Mouse (Mus musculus) hindbrain, postnatal 0 days (tissue): ENCODE data around the gene Pmpca. TPM values are rescaled to one million over a fixed set of nuclear protein-coding genes. Genes with fewer than 3 reads are reported as not detected.

Experiments
- ATAC-seq: fragments of 200-750 bp; cut with Nextera tagmentation; 2 replicates; pipeline ENCODE4 v1.8.0; 2017; ENCODE audit warnings: mild to moderate bottlenecking, moderate TSS enrichment, moderate library complexity
- DNase-seq: peaks from one replicate; pipeline ENCODE4 v3.0.0-alpha.2; 2015; ENCODE audit warnings: low spot score
- H3K27ac ChIP-seq: fragments of 300-500 bp; sonication (generic); 2 replicates; pipeline ENCODE4 v1.5.1; 2014; ENCODE audit warnings: mild to moderate bottlenecking
- H3K27me3 ChIP-seq: fragments of 300-500 bp; sonication (generic); 2 replicates; pipeline ENCODE4 v1.6.1; 2014; ENCODE audit warnings: low read length, mixed read lengths; ENCODE audit not compliant: insufficient read depth
- H3K36me3 ChIP-seq: fragments of 300-500 bp; sonication (generic); 2 replicates; pipeline ENCODE4 v1.6.1; 2014; ENCODE audit warnings: low read length, mixed read lengths; ENCODE audit not compliant: insufficient read depth
- H3K4me1 ChIP-seq: fragments of 300-500 bp; sonication (generic); 2 replicates; pipeline ENCODE4 v1.6.1; 2014; ENCODE audit warnings: antibody characterized with exemption, low read length, mixed read lengths; ENCODE audit not compliant: insufficient read depth
- H3K4me2 ChIP-seq: fragments of 300-500 bp; sonication (generic); 2 replicates; pipeline ENCODE4 v1.6.1; 2014; ENCODE audit warnings: low read depth, mild to moderate bottlenecking, low read length, moderate library complexity, mixed read lengths
- H3K4me3 ChIP-seq: fragments of 300-500 bp; sonication (generic); 2 replicates; pipeline ENCODE4 v1.5.1; 2014; ENCODE audit warnings: low read length
- H3K9ac ChIP-seq: fragments of 300-500 bp; sonication (generic); replicated peaks from 2 replicates; pipeline ENCODE4 v1.6.1; 2014; ENCODE audit warnings: mild to moderate bottlenecking, low read length, moderate library complexity, mixed read lengths
- H3K9me3 ChIP-seq: fragments of 300-500 bp; sonication (generic); 2 replicates; pipeline ENCODE4 v1.6.1; 2016; ENCODE audit warnings: low read length, mixed read lengths
- CTCF ChIP-seq: IDR thresholded peaks from 2 replicates; pipeline ENCODE4 v1.5.1; 2016; ENCODE audit warnings: antibody characterized with exemption, control low read depth, low read depth
- WGBS: fragments of 180-500 bp; shearing (Covaris S2); extraction: QIAGEN DNeasy Blood & Tissue Kit; methylation state at CpG from one replicate; pipeline ENCODE4 v1.1.7; 2014; 5-methylcytosine and 5-hydroxymethylcytosine counted together
- polyA plus RNA-seq: library from polyadenylated mRNA; unstranded; fragments of >200 nt; fragmentation: Nextera tagmentation; extraction: Ambion mirVana; gene quantifications from 2 replicates; pipeline ENCODE4 v1.2.1, GENCODE M21; 2015
- total RNA-seq: library from RNA; depleted of rRNA; stranded (reverse); fragments of >200 nt; gene quantifications from 2 replicates; pipeline ENCODE4 v1.2.3, GENCODE M21; 2014

The Pmpca gene
- total and polyA plus RNA-seq, 2 experiments from 2014 or later: 68.5 to 94.9 TPM

DNA sequence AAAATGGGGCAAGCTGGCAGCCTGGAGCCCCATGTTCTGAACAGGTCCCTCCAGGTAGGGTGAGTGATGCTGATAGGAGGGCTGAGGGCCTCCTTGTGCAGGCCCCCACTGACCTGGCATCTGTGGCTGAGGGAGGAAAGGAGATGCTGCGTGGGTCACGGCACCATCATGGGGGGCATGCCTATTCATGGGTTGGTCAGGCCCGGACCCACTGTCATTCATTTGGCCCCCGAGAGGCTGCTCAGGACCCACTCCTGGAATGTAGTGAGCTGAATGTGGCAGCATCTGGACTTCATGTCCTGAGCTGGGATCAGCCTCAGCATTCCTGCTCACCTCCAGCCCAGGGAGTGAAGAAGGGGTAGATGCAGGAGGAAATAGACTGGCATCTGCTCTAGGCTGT lies 52.1 kb downstream of the Pmpca start:
- no peak overlapping the region for H3K4me2 ChIP-seq
- no peak overlapping the region for H3K9ac ChIP-seq
- no peak for DNase-seq
- H3K9me3 ChIP-seq: no peaks in the 10 kb centered on the region
- no peak for ATAC-seq
- TF ChIP-seq CTCF: no peak
- H3K4me1 ChIP-seq: peaks cover 11% of the 10 kb centered on the region
- H3K27ac ChIP-seq: no peak overlapping the region
- no peak overlapping the region for H3K4me3 ChIP-seq
- 94% methylated on average over 4 of the region's 4 CpGs for WGBS
- H3K27me3 ChIP-seq: no peaks in the 10 kb centered on the region
- peaks cover 36% of the 10 kb centered on the region for H3K36me3 ChIP-seq

DNA sequence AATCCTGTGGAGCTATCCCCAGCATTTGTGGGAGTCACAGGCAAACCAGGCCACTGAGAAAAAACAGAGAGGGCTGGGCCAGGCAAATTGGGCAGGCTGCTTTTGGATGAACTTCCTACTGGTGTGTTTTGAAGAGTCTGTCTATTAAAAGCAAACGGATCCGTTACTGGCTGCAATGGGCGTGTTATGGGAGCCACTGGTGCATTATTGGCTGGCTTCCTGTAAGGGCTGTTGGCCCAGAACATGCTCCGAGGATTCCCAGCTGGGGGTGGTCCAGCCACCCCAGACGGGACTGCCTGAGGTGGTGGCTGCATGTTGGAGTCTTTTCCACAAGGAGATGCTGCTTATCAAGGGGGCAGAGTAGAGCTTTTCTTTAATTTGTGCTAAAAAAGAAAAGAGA lies 52.5 kb downstream of the Pmpca start:
- H3K4me2 ChIP-seq: no peak overlapping the region
- no peak for TF ChIP-seq CTCF
- ATAC-seq: no peak
- 60% methylated on average over 5 of the region's 5 CpGs for WGBS
- H3K9ac ChIP-seq: no peak overlapping the region
- no peaks in the 10 kb centered on the region for H3K27me3 ChIP-seq
- peaks cover 36% of the 10 kb centered on the region for H3K36me3 ChIP-seq
- no peak overlapping the region for H3K4me3 ChIP-seq
- DNase-seq: no peak
- H3K9me3 ChIP-seq: no peaks in the 10 kb centered on the region
- peaks cover 16% of the 10 kb centered on the region for H3K4me1 ChIP-seq
- H3K27ac ChIP-seq: no peak overlapping the region

DNA sequence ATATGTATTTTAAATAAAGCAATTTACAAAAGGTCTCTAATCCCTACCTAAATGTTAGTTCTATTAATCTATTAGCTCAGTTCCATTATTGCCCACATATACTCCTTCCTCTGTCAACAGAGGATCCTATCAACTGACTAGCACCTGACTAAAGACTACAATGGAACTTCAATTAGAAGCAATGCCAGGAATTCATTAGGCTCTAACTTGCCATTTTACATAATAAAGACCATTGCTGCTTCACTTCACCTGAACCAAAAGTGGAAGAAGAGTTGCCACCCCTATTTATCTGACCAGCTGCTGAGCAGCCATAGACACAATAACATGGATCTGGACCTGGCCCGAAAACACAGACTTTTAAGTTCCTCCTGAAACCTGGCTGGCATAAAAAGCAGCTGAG lies 53.7 kb downstream of the Pmpca start:
- Histone ChIP-seq H3K27ac (no peak overlapping the region), H3K4me2 (no peak overlapping the region), H3K4me1 (peaks cover 23% of the 10 kb centered on the region), H3K9me3 (no peaks in the 10 kb centered on the region), H3K9ac (no peak overlapping the region), H3K36me3 (peaks cover 36% of the 10 kb centered on the region), H3K27me3 (no peaks in the 10 kb centered on the region), H3K4me3 (no peak overlapping the region)
- ATAC-seq: no peak
- 79% methylated on average over 1 of the region's 1 CpGs for WGBS
- TF ChIP-seq CTCF: no peak
- no peak for DNase-seq

DNA sequence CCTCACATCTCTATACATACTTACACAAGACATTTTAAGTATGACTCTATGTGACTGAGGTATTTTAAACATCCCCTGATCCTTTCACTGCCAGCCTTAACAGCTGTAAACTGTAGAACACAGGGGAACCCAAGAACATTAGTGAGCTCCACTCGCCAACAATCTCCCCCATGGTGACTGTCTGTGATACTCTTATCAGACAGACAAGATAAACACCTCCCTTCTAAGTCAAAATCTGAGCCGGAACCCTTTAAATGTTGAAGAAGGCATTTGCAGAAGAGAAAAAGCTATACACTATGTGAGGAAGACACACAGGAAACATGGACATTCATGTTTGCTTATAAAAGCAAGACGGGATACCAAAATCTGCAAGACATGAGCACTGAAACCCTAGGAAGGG lies 54.7 kb downstream of the Pmpca start:
- H3K9ac ChIP-seq: peak overlapping the region; percentile 90
- H3K36me3 ChIP-seq: peaks cover 28% of the 10 kb centered on the region
- no peaks in the 10 kb centered on the region for H3K27me3 ChIP-seq
- H3K9me3 ChIP-seq: no peaks in the 10 kb centered on the region
- peak overlapping the region; percentile 86 for H3K4me2 ChIP-seq
- 56% methylated on average over 3 of the region's 3 CpGs for WGBS
- no peak for ATAC-seq
- H3K4me3 ChIP-seq: peak overlapping the region; percentile 82
- H3K27ac ChIP-seq: peak overlapping the region; percentile 92; the same call in 1 of the 2 replicates
- H3K4me1 ChIP-seq: peaks cover 23% of the 10 kb centered on the region
- no peak for TF ChIP-seq CTCF
- no peak for DNase-seq

DNA sequence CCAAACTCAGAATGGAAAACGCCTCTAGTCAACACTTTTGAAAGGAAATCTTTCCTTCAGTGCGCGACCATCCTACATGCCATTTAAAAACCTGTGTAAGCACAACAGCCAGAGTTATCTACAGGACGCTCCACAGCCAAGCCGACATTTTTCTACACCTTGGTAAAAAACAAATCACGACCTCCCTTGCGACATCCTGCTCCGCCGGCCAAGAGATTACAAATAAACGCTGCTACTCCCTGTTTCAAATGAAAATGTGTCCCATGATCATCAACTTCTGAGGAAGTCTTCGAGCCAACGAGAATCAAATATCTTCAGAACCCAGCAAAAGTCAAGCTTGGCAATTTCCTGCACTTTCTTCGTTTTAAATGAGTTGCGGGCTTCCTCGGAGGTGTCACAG lies 55.2 kb downstream of the Pmpca start:
- peak overlapping the region; percentile 90 for H3K9ac ChIP-seq
- H3K9me3 ChIP-seq: no peaks in the 10 kb centered on the region
- peaks cover 23% of the 10 kb centered on the region for H3K4me1 ChIP-seq
- peak overlapping the region; percentile 92 for H3K27ac ChIP-seq
- 4% methylated on average over 15 of the region's 15 CpGs for WGBS
- H3K27me3 ChIP-seq: no peaks in the 10 kb centered on the region
- H3K4me3 ChIP-seq: peak overlapping the region; percentile 82
- no peak for ATAC-seq
- no peak for TF ChIP-seq CTCF
- DNase-seq: peak; percentile 8
- peak overlapping the region; percentile 86 for H3K4me2 ChIP-seq
- peaks cover 23% of the 10 kb centered on the region for H3K36me3 ChIP-seq

DNA sequence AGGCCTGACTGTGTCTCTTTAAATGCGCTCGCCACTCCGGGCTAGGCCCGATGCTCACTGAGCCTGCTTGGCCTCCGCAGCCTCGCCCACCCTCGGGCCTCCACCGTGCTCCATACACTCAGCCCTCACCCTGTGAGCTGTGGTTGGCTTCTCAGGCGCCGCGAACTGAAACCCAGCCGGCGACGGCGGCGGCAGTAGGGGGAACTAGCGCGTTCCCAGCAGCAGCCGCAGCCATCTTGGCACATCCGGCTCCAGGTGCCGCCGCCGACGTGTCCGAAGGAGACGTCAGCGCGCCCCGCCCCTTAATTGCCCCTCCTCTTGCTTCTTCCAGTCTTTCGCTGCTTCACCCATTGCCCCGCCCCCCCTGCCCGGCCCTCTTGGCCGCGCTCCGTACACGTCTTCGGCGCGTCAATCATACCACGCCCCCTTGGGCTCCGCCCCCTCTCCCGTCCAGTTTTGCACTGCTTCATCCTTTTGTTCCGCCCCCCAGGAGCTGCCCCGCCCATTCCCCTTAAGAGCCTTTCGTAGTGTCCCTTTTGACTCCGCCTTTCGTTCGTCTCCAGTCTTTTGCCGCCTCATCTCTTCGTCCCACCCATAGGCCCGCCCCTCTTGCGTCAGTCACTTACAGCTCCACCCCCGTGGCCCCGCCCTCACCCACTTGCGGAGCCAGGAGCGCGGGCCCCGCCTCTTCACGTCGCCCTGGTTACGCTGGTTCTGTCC lies 56.0 kb downstream of the Pmpca start, which contains the start of gene Sec16a:
Gene Sec16a, minus strand, starts transcription at position 271 of the 720 bp plus-strand sequence.
- H3K9ac ChIP-seq: peak within 1 kb of the TSS; percentile 90
- H3K4me1 ChIP-seq: peaks cover 27% of the 10 kb centered on the region
- peak; percentile 25 for TF ChIP-seq CTCF
- peaks cover 16% of the 10 kb centered on the region for H3K36me3 ChIP-seq
- H3K4me2 ChIP-seq: peak within 1 kb of the TSS; percentile 97
- WGBS: 1% methylated on average over 61 of the region's 61 CpGs
- peak within 1 kb of the TSS; percentile 92 for H3K27ac ChIP-seq
- ATAC-seq (peak; percentile 95), DNase-seq (peak; percentile 100)
- H3K4me3 ChIP-seq: peak within 1 kb of the TSS; percentile 82
- H3K27me3 ChIP-seq: no peaks in the 10 kb centered on the region
- H3K9me3 ChIP-seq: no peaks in the 10 kb centered on the region
